Mouse (Mus musculus) lung, embryonic 14.5 days (tissue): ENCODE results near the gene 9530003J23Rik. TPM values are rescaled to one million over a fixed set of nuclear protein-coding genes. Genes with fewer than 3 reads are reported as not detected.
A peak's percentile ranks its signal among the peaks of the same experiment; 100 is the strongest.
"Not testable (repeated sequence)": the region's sequence is repeated elsewhere in the genome, so short reads cannot be mapped to it uniquely, and the experiment has no call there.

Experiments
- ATAC-seq: fragments of 200-750 bp; cut with Nextera tagmentation; 2 replicates; pipeline ENCODE4 v1.8.0; 2017; ENCODE audit warnings: mild to moderate bottlenecking, moderate TSS enrichment, moderate library complexity; ENCODE audit not compliant: insufficient read depth
- DNase-seq: peaks from one replicate; pipeline ENCODE4 v3.0.0-alpha.2; 2015
- H3K27ac ChIP-seq: fragments of 300-500 bp; sonication (generic); 2 replicates; pipeline ENCODE4 v1.5.1; 2014; ENCODE audit warnings: low read depth, mild to moderate bottlenecking, moderate library complexity
- H3K27me3 ChIP-seq: fragments of 300-500 bp; sonication (generic); 2 replicates; pipeline ENCODE4 v1.6.1; 2014; ENCODE audit warnings: low read length, control low read depth; ENCODE audit not compliant: insufficient read depth
- H3K36me3 ChIP-seq: fragments of 300-500 bp; sonication (generic); 2 replicates; pipeline ENCODE4 v1.6.1; 2014; ENCODE audit warnings: control low read depth; ENCODE audit not compliant: insufficient read depth
- H3K4me1 ChIP-seq: fragments of 300-500 bp; sonication (generic); 2 replicates; pipeline ENCODE4 v1.6.1; 2014; ENCODE audit warnings: antibody characterized with exemption, control low read depth; ENCODE audit not compliant: insufficient read depth
- H3K4me2 ChIP-seq: fragments of 300-500 bp; sonication (generic); 2 replicates; pipeline ENCODE4 v1.6.1; 2014; ENCODE audit warnings: mild to moderate bottlenecking
- H3K4me3 ChIP-seq: fragments of 300-500 bp; sonication (generic); 2 replicates; pipeline ENCODE4 v1.5.1; 2014; ENCODE audit warnings: low read depth, low read length
- H3K9ac ChIP-seq: fragments of 300-500 bp; sonication (generic); 2 replicates; pipeline ENCODE4 v1.6.1; 2014
- H3K9me3 ChIP-seq: fragments of 300-500 bp; sonication (generic); 2 replicates; pipeline ENCODE4 v1.6.1; 2016; ENCODE audit warnings: low read depth, low read length, control low read depth
- CTCF ChIP-seq: IDR thresholded peaks from 2 replicates; pipeline ENCODE4 v1.5.1; 2016; ENCODE audit warnings: antibody characterized with exemption, low read depth
- WGBS: fragments of 180-500 bp; shearing (Covaris S2); extraction: QIAGEN DNeasy Blood & Tissue Kit; methylation state at CpG from one replicate; pipeline ENCODE4 v1.1.7; 2014; 5-methylcytosine and 5-hydroxymethylcytosine counted together
- polyA plus RNA-seq: library from polyadenylated mRNA; unstranded; fragments of >200 nt; fragmentation: Nextera tagmentation; extraction: Ambion mirVana; gene quantifications from 2 replicates; pipeline ENCODE4 v1.2.1, GENCODE M21; 2014

Gene 9530003J23Rik
- polyA plus RNA-seq, 1 experiment from 2014 or later, result not detected

DNA sequence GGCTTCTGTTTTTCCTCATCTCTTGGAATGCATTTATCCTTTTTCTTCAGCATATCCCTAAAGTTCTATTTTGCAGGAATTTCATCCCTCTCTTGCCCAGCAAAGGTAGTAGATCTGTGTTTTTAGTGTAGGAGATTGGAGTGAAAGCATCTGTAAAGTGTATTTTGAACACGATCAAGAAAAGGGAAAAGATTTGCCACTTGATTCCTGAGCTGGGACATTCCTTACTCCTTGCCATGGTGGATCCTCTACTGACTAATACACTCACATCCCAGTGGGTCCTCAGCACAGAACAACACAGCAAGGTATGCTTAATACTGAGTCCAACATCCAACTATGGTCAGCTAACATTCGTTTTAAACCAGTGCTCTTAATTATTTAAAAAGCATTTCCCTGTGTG is 44.0 kb upstream of the 9530003J23Rik start:
- ATAC-seq, result no peak
- 67% methylated on average over 2 of the region's 2 CpGs for WGBS
- Histone ChIP-seq H3K27ac (no peak overlapping the region), H3K36me3 (no peaks in the 10 kb centered on the region), H3K4me2 (no peak overlapping the region), H3K9ac (no peak overlapping the region), H3K4me1 (no peaks in the 10 kb centered on the region), H3K9me3 (no peaks in the 10 kb centered on the region), H3K4me3 (no peak overlapping the region), H3K27me3 (no peaks in the 10 kb centered on the region)
- TF ChIP-seq CTCF, result no peak
- no peak for DNase-seq

DNA sequence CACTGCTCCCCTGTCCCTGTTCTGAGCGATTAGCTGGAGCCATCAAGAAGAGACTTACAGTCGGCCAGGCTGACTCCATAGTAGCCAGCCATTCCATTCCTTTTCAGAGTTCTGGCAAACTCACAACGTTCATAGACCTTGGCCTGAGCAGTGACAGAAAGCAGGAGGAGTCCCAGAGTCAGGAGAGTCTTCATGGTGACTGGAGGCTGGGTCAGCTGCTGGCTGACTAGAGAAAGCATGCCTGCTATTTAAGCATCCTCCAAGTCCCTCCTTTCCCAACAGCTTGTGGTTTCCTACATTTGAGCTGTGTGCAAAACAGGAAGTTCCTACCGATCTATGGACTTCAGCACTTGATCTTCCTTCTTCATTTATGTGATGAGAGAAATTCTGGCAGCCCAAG is 43.5 kb upstream of the 9530003J23Rik start, which contains the start of gene Lyz2:
Gene Lyz2 (minus strand): TSS at position 273 of the 400 bp plus-strand sequence.
- H3K36me3 ChIP-seq, result no peaks in the 10 kb centered on the region
- peak; percentile 27 for DNase-seq
- no peak for ATAC-seq
- no peaks in the 10 kb centered on the region for H3K9me3 ChIP-seq
- H3K9ac ChIP-seq, result no peak within 1 kb of the TSS
- WGBS, result 41% methylated on average over 4 of the region's 4 CpGs
- no peak within 1 kb of the TSS for H3K4me3 ChIP-seq
- H3K4me1 ChIP-seq, result no peaks in the 10 kb centered on the region
- no peak for TF ChIP-seq CTCF
- H3K27ac ChIP-seq, result no peak within 1 kb of the TSS
- H3K4me2 ChIP-seq, result no peak within 1 kb of the TSS
- H3K27me3 ChIP-seq, result no peaks in the 10 kb centered on the region

DNA sequence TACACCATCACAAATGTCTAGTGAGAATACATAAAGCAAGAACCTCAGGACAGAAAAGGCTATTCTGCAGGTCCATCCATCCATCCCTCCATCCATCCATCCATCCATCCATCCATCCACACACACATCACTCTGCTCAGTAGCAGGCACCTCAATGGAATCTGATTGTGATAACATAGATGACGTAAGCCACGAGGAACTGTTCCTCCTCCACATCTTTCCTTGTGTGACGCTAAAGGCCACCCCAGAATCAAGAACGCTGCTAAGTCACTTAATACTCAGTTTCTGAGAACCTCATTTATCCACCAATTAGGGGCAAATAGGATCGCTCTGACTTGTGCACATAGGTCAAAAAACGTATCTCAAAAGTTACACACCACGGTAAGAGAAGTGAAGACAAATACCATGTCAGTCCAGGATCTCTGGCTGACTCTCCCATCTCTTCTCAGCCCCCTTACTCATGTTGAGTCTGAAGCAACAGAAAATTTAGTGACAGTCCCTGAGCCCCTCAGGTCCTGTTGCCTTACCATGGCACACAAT is 42.9 kb upstream of the 9530003J23Rik start:
- no peaks in the 10 kb centered on the region for H3K4me1 ChIP-seq
- H3K4me2 ChIP-seq, result no peak overlapping the region
- no peak for ATAC-seq
- no peak for DNase-seq
- no peak overlapping the region for H3K4me3 ChIP-seq
- WGBS, result 72% methylated on average over 7 of the region's 7 CpGs
- no peaks in the 10 kb centered on the region for H3K27me3 ChIP-seq
- no peak overlapping the region for H3K9ac ChIP-seq
- no peak for TF ChIP-seq CTCF
- no peak overlapping the region for H3K27ac ChIP-seq
- H3K9me3 ChIP-seq, result no peaks in the 10 kb centered on the region
- H3K36me3 ChIP-seq, result no peaks in the 10 kb centered on the region

DNA sequence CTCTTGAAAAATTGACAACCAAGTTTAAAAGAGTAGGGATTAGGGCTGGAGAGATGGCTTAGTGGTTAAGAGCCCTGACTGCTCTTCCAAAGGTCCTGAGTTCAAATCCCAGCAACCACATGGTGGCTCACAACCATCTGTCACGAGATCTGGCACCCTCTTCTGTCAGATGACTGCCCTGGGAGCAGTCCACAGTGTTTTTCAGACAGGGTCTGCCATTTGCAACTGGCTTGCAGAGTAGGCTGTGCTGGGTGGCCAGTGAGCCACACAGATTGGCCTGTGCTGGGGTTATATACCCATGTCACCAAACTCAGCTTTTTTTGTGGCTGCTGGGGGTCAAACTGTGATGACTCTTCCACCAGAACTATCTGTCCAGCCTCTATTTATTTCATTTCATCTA is 41.5 kb upstream of the 9530003J23Rik start:
- DNase-seq (no peak), ATAC-seq (no peak)
- Histone ChIP-seq H3K27me3 (no peaks in the 10 kb centered on the region), H3K36me3 (no peaks in the 10 kb centered on the region), H3K9me3 (no peaks in the 10 kb centered on the region), H3K4me1 (no peaks in the 10 kb centered on the region), H3K27ac (no peak overlapping the region), H3K4me3 (no peak overlapping the region), H3K4me2 (no peak overlapping the region), H3K9ac (no peak overlapping the region)
- TF ChIP-seq CTCF, result no peak
- WGBS, result 70% methylated on average over 1 of the region's 1 CpGs

DNA sequence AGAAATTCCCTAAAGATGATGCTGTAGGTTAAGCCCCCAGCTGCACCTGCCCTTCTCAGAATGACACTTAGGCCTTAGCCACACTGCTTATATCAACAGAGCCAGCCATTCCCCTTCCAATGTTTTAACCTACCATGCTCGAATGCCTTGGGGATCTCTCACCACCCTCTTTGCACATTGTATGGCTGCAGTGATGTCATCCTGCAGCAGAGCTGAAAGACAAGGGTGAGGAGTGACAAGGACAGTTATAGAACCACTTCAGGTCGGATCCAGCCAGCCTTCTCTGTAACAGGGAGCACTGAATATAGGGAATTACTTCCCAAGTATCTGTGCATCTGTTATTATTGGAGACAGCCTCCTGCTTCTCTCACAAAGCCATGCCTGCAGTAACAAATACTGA is 40.0 kb upstream of the 9530003J23Rik start:
- not testable (repeated sequence) for H3K4me3 ChIP-seq, H3K4me2 ChIP-seq, DNase-seq, H3K27me3 ChIP-seq, H3K27ac ChIP-seq, H3K9me3 ChIP-seq, H3K4me1 ChIP-seq, H3K9ac ChIP-seq, H3K36me3 ChIP-seq, ATAC-seq
- 27% methylated on average over 2 of the region's 2 CpGs for WGBS

DNA sequence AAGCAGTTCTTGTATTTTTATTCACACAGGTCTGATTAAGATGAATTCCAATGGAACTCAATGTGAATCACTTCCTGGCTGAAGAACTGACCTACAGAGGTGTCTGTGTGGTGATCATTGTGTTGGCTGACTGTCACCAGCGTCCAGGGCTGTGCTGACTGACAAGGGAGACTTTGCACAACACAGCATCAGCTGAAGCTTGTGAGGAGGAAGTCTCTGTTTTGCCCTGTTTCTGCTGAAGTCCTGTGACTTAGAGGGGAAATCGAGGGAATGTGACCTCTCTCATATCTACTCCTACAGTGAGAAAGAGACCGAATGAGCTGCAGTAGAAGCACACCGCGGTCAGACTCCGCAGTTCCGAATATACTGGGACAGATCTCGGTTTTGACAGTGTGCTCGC is 39.3 kb upstream of the 9530003J23Rik start:
- H3K4me3 ChIP-seq, H3K27me3 ChIP-seq, ATAC-seq, H3K9ac ChIP-seq, H3K4me2 ChIP-seq, DNase-seq, H3K36me3 ChIP-seq, H3K9me3 ChIP-seq, H3K27ac ChIP-seq, H3K4me1 ChIP-seq: not testable (repeated sequence)
- WGBS, result 71% methylated on average over 9 of the region's 9 CpGs

DNA sequence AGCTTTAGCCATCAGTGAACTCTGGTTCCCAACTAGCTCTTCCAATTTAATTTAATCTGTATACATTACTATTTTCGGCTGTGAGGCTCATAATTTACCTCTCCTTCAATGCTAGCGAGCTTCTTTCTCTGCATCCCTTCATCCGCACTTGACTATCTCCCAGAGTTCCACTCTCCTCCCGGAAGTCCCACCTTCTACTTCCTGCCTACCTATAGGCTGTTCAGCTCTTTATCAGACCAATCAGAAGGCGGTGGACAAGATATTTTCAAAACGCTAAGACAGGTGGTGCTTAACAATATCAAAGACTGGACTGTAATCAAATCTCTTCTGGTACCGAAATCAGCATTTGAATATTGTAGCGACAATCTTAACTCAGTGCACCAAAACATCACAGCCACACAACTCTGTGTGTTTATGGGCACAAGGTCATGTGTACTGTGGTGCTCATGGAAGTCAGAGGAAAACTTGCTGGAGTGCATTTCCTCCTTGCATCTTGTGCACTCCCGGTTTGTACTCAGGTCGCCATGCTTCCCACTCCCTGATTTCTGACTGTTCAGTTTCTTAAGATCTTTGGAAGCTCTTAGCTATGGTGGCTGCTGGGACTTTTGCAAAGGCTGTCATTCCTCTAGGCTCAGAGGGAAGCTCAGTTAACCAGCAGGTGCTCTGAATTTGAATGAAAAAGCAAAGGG is 37.3 kb upstream of the 9530003J23Rik start:
- no peak for DNase-seq
- 79% methylated on average over 10 of the region's 10 CpGs for WGBS
- no peaks in the 10 kb centered on the region for H3K9me3 ChIP-seq
- no peak overlapping the region for H3K4me3 ChIP-seq
- no peaks in the 10 kb centered on the region for H3K36me3 ChIP-seq
- no peaks in the 10 kb centered on the region for H3K4me1 ChIP-seq
- H3K27me3 ChIP-seq, result no peaks in the 10 kb centered on the region
- no peak for TF ChIP-seq CTCF
- ATAC-seq, result no peak
- no peak overlapping the region for H3K4me2 ChIP-seq
- no peak overlapping the region for H3K27ac ChIP-seq
- no peak overlapping the region for H3K9ac ChIP-seq

DNA sequence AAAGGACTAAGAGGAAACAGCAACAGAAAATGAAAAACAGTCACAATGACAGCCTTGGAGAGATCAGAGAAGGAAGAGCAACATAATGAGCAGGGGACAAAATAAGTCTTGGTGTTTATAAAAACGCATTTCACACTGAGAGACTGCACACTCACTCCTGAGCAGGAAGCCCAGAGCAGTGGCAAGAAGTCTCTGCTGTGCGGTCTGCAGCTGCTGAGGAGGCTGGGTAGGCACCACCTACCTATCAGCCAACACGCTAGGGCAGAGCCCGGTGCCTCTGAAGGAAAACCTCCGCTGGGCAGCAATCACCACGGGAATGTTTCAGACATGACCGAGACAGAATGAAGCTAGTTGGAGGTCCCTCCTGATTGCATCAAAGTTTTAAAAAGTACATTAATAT is 36.1 kb upstream of the 9530003J23Rik start:
- H3K9ac ChIP-seq, H3K27me3 ChIP-seq, DNase-seq, H3K4me1 ChIP-seq, H3K36me3 ChIP-seq, ATAC-seq, H3K4me3 ChIP-seq, H3K4me2 ChIP-seq, H3K9me3 ChIP-seq, H3K27ac ChIP-seq: not testable (repeated sequence)
- 80% methylated on average over 3 of the region's 7 CpGs for WGBS
